Comparison of ENCODE assay signal across 25 mouse cellular contexts in the genomic region with DNA sequence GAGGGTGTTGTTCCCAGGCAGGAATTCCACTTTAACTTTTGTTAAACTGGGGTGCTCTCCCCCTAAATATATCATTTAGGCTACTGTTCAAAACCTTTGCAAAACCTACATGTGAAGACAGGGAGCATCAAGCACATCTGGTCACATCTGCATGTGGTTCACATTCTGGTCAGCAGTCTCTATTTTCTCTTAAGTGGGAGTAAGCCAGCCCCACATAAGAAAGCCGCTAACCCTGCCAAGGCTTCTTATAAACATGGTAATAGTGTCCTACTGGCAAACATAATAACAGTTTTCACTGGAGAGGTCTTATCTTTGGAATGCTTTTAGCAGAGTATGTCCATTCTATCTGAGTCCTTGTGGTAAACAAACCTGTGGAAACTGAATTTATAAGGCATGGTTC.
DNase-seq lines count a peak whose midpoint lies in the region; ATAC-seq and TF ChIP-seq lines count a peak whose summit lies in the region.
"Had no signal": no experiment of that assay in that cellular context is flagged by ENCODE, and none has a peak within 500 bp of the region (broad histone marks: within the 10 kb centered on the region; RNA-seq: fewer than 3 reads in every experiment).

No protein-coding gene starts in this region.

- peak; percentile 61 for DNase-seq in embryonic facial prominence, embryonic 14.5 days (ENCODE audit: low spot score)
- DNase-seq in embryonic facial prominence, embryonic 10.5 days (ENCODE audit: low spot score), result no peak
- DNase-seq in lung, embryonic 14.5 days, result peak; percentile 48
- no peak for DNase-seq in lung, adult 2 months
- no peak for DNase-seq in liver, embryonic 11.5 days (ENCODE audit: low spot score)
- DNase-seq: adrenal gland, adult 8-10 months; adrenal gland, postnatal 25 days; B cell, adult 2 months; cerebellum, adult 11 months; cerebellum, adult 18-20 months; cerebellum, adult 8-10 months; cerebellum, adult 9-11 months; cerebellum, postnatal 14 days; cerebellum, postnatal 36 days; embryo, embryonic 11 days; forebrain, postnatal 0 days had no signal

- TF ChIP-seq CTCF in lung, embryonic 14.5 days (IDR thresholded peaks at IDR 0.05; ENCODE audit: low read depth), result no peak
- no peak for TF ChIP-seq CTCF in lung, adult 2 months (IDR thresholded peaks at IDR 0.05; ENCODE audit: insufficient read depth, low read length)

- no peak overlapping the region for H3K9ac ChIP-seq in embryonic facial prominence, embryonic 14.5 days (ENCODE audit: low read depth, low read length)
- H3K9ac ChIP-seq in lung, embryonic 14.5 days, result no peak overlapping the region
- H3K9ac ChIP-seq in embryonic facial prominence, embryonic 15.5 days, result no peak overlapping the region
- H3K9ac ChIP-seq in liver, embryonic 11.5 days (ENCODE audit: low read depth, low read length), result no peak overlapping the region
- H3K9ac ChIP-seq: embryonic facial prominence, embryonic 12.5 days; forebrain, embryonic 13.5 days; forebrain, embryonic 15.5 days; forebrain, postnatal 0 days had no signal

- H3K9me3 ChIP-seq in embryonic facial prominence, embryonic 14.5 days (ENCODE audit: control insufficient read depth, low read length), result no peaks in the 10 kb centered on the region
- no peaks in the 10 kb centered on the region for H3K9me3 ChIP-seq in embryonic facial prominence, embryonic 10.5 days
- H3K9me3 ChIP-seq in lung, embryonic 14.5 days (ENCODE audit: low read depth, low read length), result no peaks in the 10 kb centered on the region
- H3K9me3 ChIP-seq in embryonic facial prominence, embryonic 15.5 days (replicated peaks), result no peaks in the 10 kb centered on the region
- no peaks in the 10 kb centered on the region for H3K9me3 ChIP-seq in liver, embryonic 11.5 days (ENCODE audit: control insufficient read depth, low read length)
- H3K9me3 ChIP-seq: embryonic facial prominence, embryonic 12.5 days; forebrain, embryonic 13.5 days; forebrain, embryonic 15.5 days; G1E had no signal

- H3K36me3 ChIP-seq in embryonic facial prominence, embryonic 14.5 days (ENCODE audit: control insufficient read depth, insufficient read depth, low read length), result no peaks in the 10 kb centered on the region
- no peaks in the 10 kb centered on the region for H3K36me3 ChIP-seq in embryonic facial prominence, embryonic 10.5 days (replicated peaks)
- H3K36me3 ChIP-seq in lung, embryonic 14.5 days (ENCODE audit: insufficient read depth), result no peaks in the 10 kb centered on the region
- no peaks in the 10 kb centered on the region for H3K36me3 ChIP-seq in embryonic facial prominence, embryonic 15.5 days
- H3K36me3 ChIP-seq in liver, embryonic 11.5 days (ENCODE audit: control insufficient read depth, insufficient read depth, low read length), result no peaks in the 10 kb centered on the region
- H3K36me3 ChIP-seq: embryonic facial prominence, embryonic 12.5 days; forebrain, embryonic 15.5 days; G1E had no signal

- H3K4me2 ChIP-seq in embryonic facial prominence, embryonic 14.5 days (ENCODE audit: low read depth, low read length), result no peak overlapping the region
- no peak overlapping the region for H3K4me2 ChIP-seq in lung, embryonic 14.5 days
- H3K4me2 ChIP-seq in embryonic facial prominence, embryonic 15.5 days (replicated peaks), result no peak overlapping the region
- no peak overlapping the region for H3K4me2 ChIP-seq in liver, embryonic 11.5 days
- H3K4me2 ChIP-seq: embryonic facial prominence, embryonic 12.5 days; forebrain, embryonic 13.5 days; forebrain, embryonic 15.5 days had no signal

- no peaks in the 10 kb centered on the region for H3K27me3 ChIP-seq in embryonic facial prominence, embryonic 14.5 days (replicated peaks; ENCODE audit: control insufficient read depth, insufficient read depth, low read length)
- no peaks in the 10 kb centered on the region for H3K27me3 ChIP-seq in embryonic facial prominence, embryonic 10.5 days (replicated peaks; ENCODE audit: low read depth, poor library complexity, severe bottlenecking)
- H3K27me3 ChIP-seq in lung, embryonic 14.5 days (ENCODE audit: insufficient read depth, low read length), result no peaks in the 10 kb centered on the region
- H3K27me3 ChIP-seq in embryonic facial prominence, embryonic 15.5 days, result no peaks in the 10 kb centered on the region
- H3K27me3 ChIP-seq in liver, embryonic 11.5 days (replicated peaks; ENCODE audit: control insufficient read depth, insufficient read depth, low read length), result no peaks in the 10 kb centered on the region
- H3K27me3 ChIP-seq: CH12.LX; embryonic facial prominence, embryonic 12.5 days; forebrain, embryonic 13.5 days; forebrain, embryonic 15.5 days; Patski had no signal

- no peak for TF ChIP-seq POLR2A in lung, adult 2 months (IDR thresholded peaks at IDR 0.05; ENCODE audit: borderline replicate concordance, extremely low read depth, low read depth, low read length)

- no peak overlapping the region for H3K4me3 ChIP-seq in embryonic facial prominence, embryonic 14.5 days (ENCODE audit: low read depth, low read length)
- H3K4me3 ChIP-seq in embryonic facial prominence, embryonic 10.5 days, result no peak overlapping the region
- no peak overlapping the region for H3K4me3 ChIP-seq in lung, embryonic 14.5 days (ENCODE audit: low read depth, low read length)
- no peak overlapping the region for H3K4me3 ChIP-seq in lung, adult 2 months (replicated peaks; ENCODE audit: extremely low read depth, low read depth, low read length)
- H3K4me3 ChIP-seq in embryonic facial prominence, embryonic 15.5 days (replicated peaks), result no peak overlapping the region
- H3K4me3 ChIP-seq in liver, embryonic 11.5 days (ENCODE audit: low read depth, low read length), result no peak overlapping the region
- H3K4me3 ChIP-seq: embryonic facial prominence, embryonic 12.5 days; forebrain, embryonic 13.5 days; forebrain, embryonic 15.5 days had no signal

- WGBS in embryonic facial prominence, embryonic 14.5 days, result 76% methylated on average over 1 of the region's 1 CpGs
- 88% methylated on average over 1 of the region's 1 CpGs for WGBS in embryonic facial prominence, embryonic 10.5 days
- 26% methylated on average over 1 of the region's 1 CpGs for WGBS in lung, embryonic 14.5 days
- WGBS in lung, adult 2 months, result 60% methylated on average over 1 of the region's 1 CpGs
- WGBS in embryonic facial prominence, embryonic 15.5 days, result 85% methylated on average over 1 of the region's 1 CpGs
- WGBS in liver, embryonic 11.5 days, result 81% methylated on average over 1 of the region's 1 CpGs

- no peaks in the 10 kb centered on the region for H3K4me1 ChIP-seq in embryonic facial prominence, embryonic 14.5 days (ENCODE audit: control insufficient read depth, insufficient read depth, low read length)
- no peaks in the 10 kb centered on the region for H3K4me1 ChIP-seq in embryonic facial prominence, embryonic 10.5 days
- H3K4me1 ChIP-seq in lung, embryonic 14.5 days (ENCODE audit: insufficient read depth), result no peaks in the 10 kb centered on the region
- H3K4me1 ChIP-seq in lung, adult 2 months (ENCODE audit: control insufficient read depth, insufficient read depth, low read length), result no peaks in the 10 kb centered on the region
- no peaks in the 10 kb centered on the region for H3K4me1 ChIP-seq in embryonic facial prominence, embryonic 15.5 days
- H3K4me1 ChIP-seq in liver, embryonic 11.5 days (replicated peaks; ENCODE audit: control insufficient read depth, insufficient read depth, low read length), result no peaks in the 10 kb centered on the region
- H3K4me1 ChIP-seq: embryonic facial prominence, embryonic 12.5 days; forebrain, embryonic 13.5 days; forebrain, embryonic 15.5 days had no signal

- no peak overlapping the region for H3K27ac ChIP-seq in embryonic facial prominence, embryonic 14.5 days (replicated peaks; ENCODE audit: low read depth, low read length)
- H3K27ac ChIP-seq in embryonic facial prominence, embryonic 10.5 days (replicated peaks), result no peak overlapping the region
- no peak overlapping the region for H3K27ac ChIP-seq in lung, embryonic 14.5 days (ENCODE audit: low read depth)
- no peak overlapping the region for H3K27ac ChIP-seq in embryonic facial prominence, embryonic 15.5 days (replicated peaks)
- no peak overlapping the region for H3K27ac ChIP-seq in liver, embryonic 11.5 days (ENCODE audit: low read depth, low read length)
- H3K27ac ChIP-seq: embryonic facial prominence, embryonic 12.5 days; forebrain, embryonic 13.5 days; forebrain, embryonic 15.5 days had no signal

- ATAC-seq in embryonic facial prominence, embryonic 14.5 days (ENCODE audit: low read depth), result peak; percentile 41; the same call in 1 of the 2 replicates
- peak; percentile 47; the same call in 1 of the 2 replicates for ATAC-seq in lung, embryonic 14.5 days (ENCODE audit: insufficient read depth)
- peak; percentile 78; the same call in 1 of the 2 replicates for ATAC-seq in embryonic facial prominence, embryonic 15.5 days (ENCODE audit: insufficient number of reproducible peaks, low FRiP score, low TSS enrichment, low read depth)
- no peak for ATAC-seq in liver, embryonic 11.5 days (replicated peaks; ENCODE audit: low FRiP score)
- ATAC-seq: activated CD4-positive, CD25-positive, alpha-beta regulatory T cell, adult 4 months; CD4-positive, CD25-positive, alpha-beta regulatory T cell, adult 4 months; forebrain, embryonic 13.5 days; forebrain, embryonic 15.5 days; forebrain, postnatal 0 days; Patski had no signal

Comparison
In these comparisons a context has a peak if more than half of its experiments do, and no peak if none do; other contexts are left out.
1. DNase-seq: peak in embryonic facial prominence, embryonic 14.5 days (single experiment) and lung, embryonic 14.5 days (single experiment); none in embryonic facial prominence, embryonic 10.5 days (single experiment), lung, adult 2 months (single experiment) and liver, embryonic 11.5 days (single experiment).